Mouse (Mus musculus) cerebellum, adult 2 months (tissue): ENCODE measurements around the gene Gm28051. TPM values are rescaled to one million over a fixed set of nuclear protein-coding genes. Genes with fewer than 3 reads are reported as not detected.

Source experiments
- DNase-seq, 2 experiments: peaks; one replicate each; pipeline ENCODE4 v3.0.0; 2021
- H3K27ac ChIP-seq: fragments of 200-500 bp; 2 replicates; pipeline ENCODE4 v1.5.1; 2012; ENCODE audit warnings: low read length, control low read depth, inconsistent platforms; ENCODE audit not compliant: insufficient read depth
- H3K27me3 ChIP-seq: fragments of 200-500 bp; 2 replicates; pipeline ENCODE4 v1.6.1; 2012; ENCODE audit warnings: inconsistent platforms, mild to moderate bottlenecking, low read length, moderate library complexity; ENCODE audit not compliant: control insufficient read depth, insufficient read depth
- H3K4me1 ChIP-seq: fragments of 200-500 bp; 2 replicates; pipeline ENCODE4 v1.6.1; 2011; ENCODE audit warnings: low read length; ENCODE audit not compliant: control insufficient read depth, insufficient read depth
- H3K4me3 ChIP-seq: fragments of 200-500 bp; replicated peaks from 2 replicates; pipeline ENCODE3; 2011; ENCODE audit warnings: mild to moderate bottlenecking, low read depth, low read length, control low read depth; ENCODE audit not compliant: insufficient read depth
- CTCF ChIP-seq: fragments of 200-500 bp; IDR thresholded peaks from 2 replicates; pipeline ENCODE4 v1.5.1; 2011; ENCODE audit warnings: low read depth, mild to moderate bottlenecking, control low read depth, low read length, moderate library complexity, borderline replicate concordance; ENCODE audit not compliant: insufficient read depth
- POLR2A ChIP-seq: fragments of 200-500 bp; IDR thresholded peaks from 2 replicates; pipeline ENCODE4 v1.6.1; 2011; ENCODE audit warnings: low read length, control low read depth, borderline replicate concordance; ENCODE audit not compliant: insufficient read depth
- WGBS: fragments of 180-500 bp; shearing (Covaris S2); methylation state at CpG from one replicate; pipeline ENCODE4 v1.1.7; 2018; 5-methylcytosine and 5-hydroxymethylcytosine counted together
- polyA plus RNA-seq: library from polyadenylated mRNA; depleted of rRNA; stranded (reverse); fragments of >200 nt; gene quantifications from 2 replicates; pipeline ENCODE4 v1.2.3, GENCODE M21; 2012

Gm28051 gene
- polyA plus RNA-seq, 1 experiment = not detected

GRCm38 (mm10) chr12:102684720-102685386, 72.7 kb downstream of the Gm28051 start:
- no peak for TF ChIP-seq CTCF
- Histone ChIP-seq H3K27me3 (no peaks in the 10 kb centered on the region), H3K27ac (no peak overlapping the region), H3K4me3 (no peak overlapping the region), H3K4me1 (peaks cover 65% of the 10 kb centered on the region)
- no peak for DNase-seq
- WGBS = 68% methylated on average over 3 of the region's 3 CpGs

- no peak for TF ChIP-seq POLR2A
- TF ChIP-seq CTCF = no peak
- 35% methylated on average over 5 of the region's 5 CpGs for WGBS
- H3K4me3 ChIP-seq = no peak overlapping the region
- DNase-seq = no peak
- H3K27ac ChIP-seq = no peak overlapping the region
- H3K27me3 ChIP-seq = no peaks in the 10 kb centered on the region
- H3K4me1 ChIP-seq = peaks cover 72% of the 10 kb centered on the region
Measured at GRCm38 (mm10) chr12:102683979-102684378, 73.6 kb downstream of the Gm28051 start.

GRCm38 (mm10) chr12:102683438-102683837, 74.1 kb downstream of the Gm28051 start:
- TF ChIP-seq POLR2A (no peak), CTCF (no peak)
- no peak overlapping the region for H3K27ac ChIP-seq

GRCm38 (mm10) chr12:102682722-102683299, 74.8 kb downstream of the Gm28051 start:
- Histone ChIP-seq H3K27ac (no peak overlapping the region), H3K4me3 (no peak overlapping the region), H3K4me1 (peaks cover 78% of the 10 kb centered on the region), H3K27me3 (no peaks in the 10 kb centered on the region)
- peak in 1 of 2 experiments; percentile 61 for DNase-seq
- no peak for TF ChIP-seq POLR2A
- TF ChIP-seq CTCF = no peak
- WGBS = 27% methylated on average over 7 of the region's 7 CpGs

More at GRCm38 (mm10) chr12:102683438-102683837, 74.1 kb downstream of the Gm28051 start:
- H3K27me3 ChIP-seq = no peaks in the 10 kb centered on the region
- H3K4me1 ChIP-seq = peaks cover 78% of the 10 kb centered on the region
- WGBS = 51% methylated on average over 6 of the region's 6 CpGs
- no peak for DNase-seq
- H3K4me3 ChIP-seq = no peak overlapping the region

GRCm38 (mm10) chr12:102682085-102682484, 75.5 kb downstream of the Gm28051 start:
- no peak overlapping the region for H3K4me3 ChIP-seq
- 66% methylated on average over 5 of the region's 5 CpGs for WGBS
- TF ChIP-seq CTCF = no peak
- no peak for TF ChIP-seq POLR2A
- DNase-seq = no peak
- peaks cover 83% of the 10 kb centered on the region for H3K4me1 ChIP-seq
- H3K27me3 ChIP-seq = no peaks in the 10 kb centered on the region
- no peak overlapping the region for H3K27ac ChIP-seq

- DNase-seq = no peak
- H3K4me1 ChIP-seq = peaks cover 86% of the 10 kb centered on the region
- 0 out of 2 replicates have a peak, but pooled peaks have one; percentile 16 for TF ChIP-seq CTCF
- no peak for TF ChIP-seq POLR2A
Measured at GRCm38 (mm10) chr12:102681590-102681989, 76.0 kb downstream of the Gm28051 start.

GRCm38 (mm10) chr12:102678820-102679219, 78.7 kb downstream of the Gm28051 start:
- Histone ChIP-seq H3K27ac (no peak overlapping the region; the same call in 1 of the 2 replicates), H3K4me3 (no peak overlapping the region), H3K4me1 (peaks cover 85% of the 10 kb centered on the region), H3K27me3 (no peaks in the 10 kb centered on the region)
- WGBS = 52% methylated on average over 6 of the region's 6 CpGs
- no peak for TF ChIP-seq CTCF
- TF ChIP-seq POLR2A = no peak
- DNase-seq = peak in 1 of 2 experiments; percentile 39

More at GRCm38 (mm10) chr12:102681590-102681989, 76.0 kb downstream of the Gm28051 start:
- WGBS = 86% methylated on average over 7 of the region's 7 CpGs
- Histone ChIP-seq H3K27me3 (no peaks in the 10 kb centered on the region), H3K4me3 (no peak overlapping the region), H3K27ac (no peak overlapping the region)

GRCm38 (mm10) chr12:102677089-102677488, 80.5 kb downstream of the Gm28051 start:
- H3K4me1 ChIP-seq = peaks cover 76% of the 10 kb centered on the region
- H3K27me3 ChIP-seq = no peaks in the 10 kb centered on the region
- 42% methylated on average over 3 of the region's 3 CpGs for WGBS
- no peak for DNase-seq
- no peak overlapping the region for H3K4me3 ChIP-seq
- TF ChIP-seq POLR2A (no peak), CTCF (no peak)
- H3K27ac ChIP-seq = peak overlapping the region; percentile 7; the same call in 1 of the 2 replicates
